Mouse (Mus musculus): ENCODE measurements at regions not wholly inside any gene's neighbourhood (a gene's known extent, or its start where the extent isn't known, plus 50 kb on each side); places are given as distances from the start of the nearest gene placed in this dataset.

- TF ChIP-seq MEF2A (IDR thresholded peaks at IDR 0.05; ENCODE audit: extremely low read depth, insufficient replicate concordance, low read depth, low read length, poor library complexity, severe bottlenecking) (no peak), E2F4 (IDR thresholded peaks at IDR 0.05; ENCODE audit: borderline replicate concordance, low read depth, low read length) (no peak), NRF1 (IDR thresholded peaks at IDR 0.05; ENCODE audit: insufficient read depth, low read depth, low read length, poor library complexity, severe bottlenecking) (no peak), ZC3H11A (IDR thresholded peaks at IDR 0.05; ENCODE audit: low read depth, low read length) (no peak)
These were observed 179.8 kb downstream of the Shq1 start for GRCm38 (mm10) chr6:100490920-100491712.

Measured in MEL (cell line).